Mouse (Mus musculus): ENCODE data around the gene Cct8l1. TPM values are rescaled to one million over a fixed set of nuclear protein-coding genes. Genes with fewer than 3 reads are reported as not detected.

Gene Cct8l1
- not detected for polyA plus RNA-seq (2017; shearing (Covaris generic))

DNA sequence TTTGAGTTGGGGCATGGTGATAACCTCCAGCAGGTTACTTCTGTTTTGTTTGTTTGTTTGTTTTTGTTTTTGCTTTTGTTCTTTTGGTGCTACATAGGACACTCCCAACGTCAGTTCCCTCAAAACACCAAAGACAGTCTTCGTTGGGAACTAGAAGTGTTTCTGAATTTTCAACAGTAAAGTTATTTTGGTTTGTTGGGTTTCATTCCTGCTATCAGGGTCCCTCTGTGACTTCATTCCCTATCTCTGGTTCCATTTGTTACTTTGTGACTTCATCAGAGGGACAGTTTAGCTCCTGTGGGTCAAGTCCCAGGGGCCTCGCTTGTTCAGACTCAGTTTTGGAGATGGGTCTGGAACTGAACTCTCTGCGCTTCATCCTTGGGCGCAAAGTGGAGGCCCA lies at the start of gene Cct8l1:
Gene Cct8l1, plus strand, starts transcription at position 301 of the 400 bp plus-strand sequence.

GRCm38 (mm10) chr5:25498346-25498820 lies 17.5 kb upstream of the Cct8l1 start, which contains the start of gene Kmt2c:
Gene Kmt2c, minus strand, starts transcription at chr5:25498783.

Other genes with a start within 250 kb of the Cct8l1 start
- 10 to 100 TPM; 46.5 to 55.9 TPM for gene Kmt2c, start 17.3 kb upstream of the Cct8l1 start, polyA plus RNA-seq (2017; shearing (Covaris generic))
- gene Xrcc2, start 189.8 kb downstream of the Cct8l1 start, polyA plus RNA-seq (2017; shearing (Covaris generic)), result 1 to 10 TPM; 3.5 to 3.6 TPM
- gene Actr3b, start 243.9 kb downstream of the Cct8l1 start, polyA plus RNA-seq (2017; shearing (Covaris generic)), result 1 to 10 TPM; 4.2 to 6.7 TPM